Mouse (Mus musculus): ENCODE results near the gene Zfp941. TPM values are rescaled to one million over a fixed set of nuclear protein-coding genes. Genes with fewer than 3 reads are reported as not detected.

Zfp941 gene
- polyA plus RNA-seq, 1 experiment: 0.13 TPM

- Histone ChIP-seq H3K4me2 (ENCODE audit: low read depth) (no peak overlapping the region), H3K4me3 (no peak overlapping the region), H3K79me2 (ENCODE audit: control insufficient read depth, insufficient read depth) (no peaks in the 10 kb centered on the region), H3K27me3 (ENCODE audit: control insufficient read depth, insufficient read depth, insufficient read length) (no peaks in the 10 kb centered on the region), H3ac (ENCODE audit: control insufficient read depth, insufficient read length) (no peak overlapping the region), H3K36me3 (ENCODE audit: control insufficient read depth, insufficient read depth) (no peaks in the 10 kb centered on the region)
- TF ChIP-seq MAX (IDR thresholded peaks at IDR 0.05; ENCODE audit: low read depth) (no peak), MYOD1 (IDR thresholded peaks at IDR 0.05; ENCODE audit: control insufficient read depth in 1 of 3, insufficient read length in 2 of 3, low read depth in 2 of 3) (no peak), E2F4 (IDR thresholded peaks at IDR 0.05; ENCODE audit: insufficient read depth) (no peak), MYOG (IDR thresholded peaks at IDR 0.05; ENCODE audit: control insufficient read depth in 1 of 3, insufficient read depth in 1 of 3, insufficient read length in 2 of 3, low read depth in 2 of 3) (no peak), REST (IDR thresholded peaks at IDR 0.05; ENCODE audit: insufficient read depth, insufficient read length) (no peak), SRF (IDR thresholded peaks at IDR 0.05; ENCODE audit: control insufficient read depth, insufficient read length, low read depth) (no peak), TCF3 (IDR thresholded peaks at IDR 0.05; ENCODE audit: insufficient read length, low read depth) (no peak), POLR2AphosphoS2 (IDR thresholded peaks at IDR 0.05; ENCODE audit: insufficient read length, low read depth) (no peak), TCF12 (IDR thresholded peaks at IDR 0.05; ENCODE audit: insufficient read depth, poor library complexity, severe bottlenecking) (no peak), USF1 (IDR thresholded peaks at IDR 0.05; ENCODE audit: low read depth) (no peak), POLR2A (IDR thresholded peaks at IDR 0.05; ENCODE audit: insufficient read length, low read depth) (no peak)
Observed at GRCm38 (mm10) chr7:140822731-140823130, 753 bp upstream of the Zfp941 start.

- H3K4me3 ChIP-seq: no peak overlapping the region
- H3K79me2 ChIP-seq (ENCODE audit: control insufficient read depth, insufficient read depth): no peaks in the 10 kb centered on the region
- no peaks in the 10 kb centered on the region for H3K36me3 ChIP-seq (ENCODE audit: control insufficient read depth, insufficient read depth)
- H3K4me2 ChIP-seq (ENCODE audit: low read depth): peak overlapping the region; percentile 34
- no peak overlapping the region for H3ac ChIP-seq (ENCODE audit: control insufficient read depth, insufficient read length)
- TF ChIP-seq E2F4 (IDR thresholded peaks at IDR 0.05; ENCODE audit: insufficient read depth): no peak
- TF ChIP-seq TCF3 (IDR thresholded peaks at IDR 0.05; ENCODE audit: insufficient read length, low read depth): no peak
- no peak for TF ChIP-seq REST (IDR thresholded peaks at IDR 0.05; ENCODE audit: insufficient read depth, insufficient read length)
- no peak for TF ChIP-seq TCF12 (IDR thresholded peaks at IDR 0.05; ENCODE audit: insufficient read depth, poor library complexity, severe bottlenecking)
- TF ChIP-seq MYOD1 (IDR thresholded peaks at IDR 0.05; ENCODE audit: control insufficient read depth in 1 of 3, insufficient read length in 2 of 3, low read depth in 2 of 3): no peak
- TF ChIP-seq MYOG (IDR thresholded peaks at IDR 0.05; ENCODE audit: control insufficient read depth in 1 of 3, insufficient read depth in 1 of 3, insufficient read length in 2 of 3, low read depth in 2 of 3): no peak
- TF ChIP-seq POLR2A (IDR thresholded peaks at IDR 0.05; ENCODE audit: insufficient read length, low read depth): no peak
- no peaks in the 10 kb centered on the region for H3K27me3 ChIP-seq (ENCODE audit: control insufficient read depth, insufficient read depth, insufficient read length)
Observed at GRCm38 (mm10) chr7:140821305-140821652, 699 bp downstream of the Zfp941 start.

GRCm38 (mm10) chr7:140820173-140820572 is 1.8 kb downstream of the Zfp941 start:
- Histone ChIP-seq H3K79me2 (ENCODE audit: control insufficient read depth, insufficient read depth) (no peaks in the 10 kb centered on the region), H3K4me2 (ENCODE audit: low read depth) (no peak overlapping the region), H3K27me3 (ENCODE audit: control insufficient read depth, insufficient read depth, insufficient read length) (no peaks in the 10 kb centered on the region), H3K4me3 (no peak overlapping the region), H3ac (ENCODE audit: control insufficient read depth, insufficient read length) (no peak overlapping the region), H3K36me3 (ENCODE audit: control insufficient read depth, insufficient read depth) (no peaks in the 10 kb centered on the region)
- TF ChIP-seq POLR2AphosphoS2 (IDR thresholded peaks at IDR 0.05; ENCODE audit: insufficient read length, low read depth) (no peak), MYOD1 (IDR thresholded peaks at IDR 0.05; ENCODE audit: control insufficient read depth in 1 of 3, insufficient read length in 2 of 3, low read depth in 2 of 3) (no peak), TCF3 (IDR thresholded peaks at IDR 0.05; ENCODE audit: insufficient read length, low read depth) (no peak), POLR2A (IDR thresholded peaks at IDR 0.05; ENCODE audit: insufficient read length, low read depth) (no peak), E2F4 (IDR thresholded peaks at IDR 0.05; ENCODE audit: insufficient read depth) (no peak)

- Histone ChIP-seq H3K4me3 (no peak overlapping the region), H3K4me2 (ENCODE audit: low read depth) (no peak overlapping the region), H3K79me2 (ENCODE audit: control insufficient read depth, insufficient read depth) (no peaks in the 10 kb centered on the region), H3ac (ENCODE audit: control insufficient read depth, insufficient read length) (no peak overlapping the region), H3K27me3 (ENCODE audit: control insufficient read depth, insufficient read depth, insufficient read length) (no peaks in the 10 kb centered on the region), H3K36me3 (ENCODE audit: control insufficient read depth, insufficient read depth) (no peaks in the 10 kb centered on the region)
- no peak for TF ChIP-seq REST (IDR thresholded peaks at IDR 0.05; ENCODE audit: insufficient read depth, insufficient read length)
- TF ChIP-seq SRF (IDR thresholded peaks at IDR 0.05; ENCODE audit: control insufficient read depth, insufficient read length, low read depth): no peak
- no peak for TF ChIP-seq USF1 (IDR thresholded peaks at IDR 0.05; ENCODE audit: low read depth)
- TF ChIP-seq TCF12 (IDR thresholded peaks at IDR 0.05; ENCODE audit: insufficient read depth, poor library complexity, severe bottlenecking): no peak
- no peak for TF ChIP-seq CEBPB (IDR thresholded peaks at IDR 0.05; ENCODE audit: insufficient read depth, poor library complexity, severe bottlenecking)
- TF ChIP-seq MYOD1 (IDR thresholded peaks at IDR 0.05; ENCODE audit: control insufficient read depth in 1 of 3, insufficient read length in 2 of 3, low read depth in 2 of 3): no peak
Observed at GRCm38 (mm10) chr7:140812850-140813249, 9.1 kb downstream of the Zfp941 start.

- Histone ChIP-seq H3K4me3 (no peak overlapping the region), H3K4me2 (ENCODE audit: low read depth) (no peak overlapping the region), H3K79me2 (ENCODE audit: control insufficient read depth, insufficient read depth) (no peaks in the 10 kb centered on the region), H3ac (ENCODE audit: control insufficient read depth, insufficient read length) (no peak overlapping the region), H3K36me3 (ENCODE audit: control insufficient read depth, insufficient read depth) (no peaks in the 10 kb centered on the region), H3K27me3 (ENCODE audit: control insufficient read depth, insufficient read depth, insufficient read length) (no peaks in the 10 kb centered on the region)
- no peak for TF ChIP-seq MAX (IDR thresholded peaks at IDR 0.05; ENCODE audit: low read depth)
- no peak for TF ChIP-seq SRF (IDR thresholded peaks at IDR 0.05; ENCODE audit: control insufficient read depth, insufficient read length, low read depth)
- TF ChIP-seq TCF3 (IDR thresholded peaks at IDR 0.05; ENCODE audit: insufficient read length, low read depth): no peak
- TF ChIP-seq POLR2A (IDR thresholded peaks at IDR 0.05; ENCODE audit: insufficient read length, low read depth): no peak
- TF ChIP-seq REST (IDR thresholded peaks at IDR 0.05; ENCODE audit: insufficient read depth, insufficient read length): no peak
- no peak for TF ChIP-seq MYOG (IDR thresholded peaks at IDR 0.05; ENCODE audit: control insufficient read depth in 1 of 3, insufficient read depth in 1 of 3, insufficient read length in 2 of 3, low read depth in 2 of 3)
- no peak for TF ChIP-seq POLR2AphosphoS2 (IDR thresholded peaks at IDR 0.05; ENCODE audit: insufficient read length, low read depth)
- no peak for TF ChIP-seq E2F4 (IDR thresholded peaks at IDR 0.05; ENCODE audit: insufficient read depth)
- no peak for TF ChIP-seq TCF12 (IDR thresholded peaks at IDR 0.05; ENCODE audit: insufficient read depth, poor library complexity, severe bottlenecking)
- TF ChIP-seq CEBPB (IDR thresholded peaks at IDR 0.05; ENCODE audit: insufficient read depth, poor library complexity, severe bottlenecking): no peak
- TF ChIP-seq USF1 (IDR thresholded peaks at IDR 0.05; ENCODE audit: low read depth): no peak
- no peak for TF ChIP-seq MYOD1 (IDR thresholded peaks at IDR 0.05; ENCODE audit: control insufficient read depth in 1 of 3, insufficient read length in 2 of 3, low read depth in 2 of 3)
Observed at GRCm38 (mm10) chr7:140811714-140812113, 10.3 kb downstream of the Zfp941 start.
